Mouse (Mus musculus) megakaryocyte, embryonic 14.5 days (primary cell): ENCODE measurements around the gene Pycr2. TPM values are rescaled to one million over a fixed set of nuclear protein-coding genes. Genes with fewer than 3 reads are reported as not detected.

Experiments used
- H3K27me3 ChIP-seq: replicated peaks from 2 replicates; pipeline ENCODE3; 2012; ENCODE audit warnings: inconsistent platforms
- H3K36me3 ChIP-seq: replicated peaks from 2 replicates; pipeline ENCODE3; 2012; ENCODE audit warnings: low read length, inconsistent platforms, mixed read lengths
- H3K4me1 ChIP-seq: 2 replicates; pipeline ENCODE4 v1.6.1; 2012; ENCODE audit warnings: inconsistent platforms
- H3K4me3 ChIP-seq: replicated peaks from 2 replicates; pipeline ENCODE3; 2012; ENCODE audit warnings: moderate library complexity, mild to moderate bottlenecking, inconsistent platforms
- H3K9me3 ChIP-seq: 2 replicates; pipeline ENCODE4 v1.6.1; 2012; ENCODE audit warnings: inconsistent platforms
- FLI1 ChIP-seq: IDR thresholded peaks from 2 replicates; pipeline ENCODE4 v1.6.1; 2012; ENCODE audit warnings: low read length, inconsistent platforms, mixed read lengths
- GATA1 ChIP-seq: IDR thresholded peaks from 3 replicates; pipeline ENCODE4 v1.6.1; 2012; ENCODE audit warnings: mixed read lengths, low read length, inconsistent platforms, borderline replicate concordance
- polyA plus RNA-seq: library from polyadenylated mRNA; stranded (reverse); fragments of >175 nt; gene quantifications from 2 replicates; pipeline ENCODE4 v1.2.3, GENCODE M21; 2012; ENCODE audit warnings: low replicate concordance; ENCODE audit not compliant: insufficient read depth

Pycr2 gene
- polyA plus RNA-seq, 1 experiment: 54.5 TPM

GRCm38 (mm10) chr1:180952085-180952746 lies 48.1 kb downstream of the Pycr2 start:
- no peak overlapping the region for H3K4me3 ChIP-seq
- TF ChIP-seq FLI1 (no peak), GATA1 (no peak)
- H3K27me3 ChIP-seq: no peaks in the 10 kb centered on the region
- H3K36me3 ChIP-seq: peaks cover 92% of the 10 kb centered on the region
- H3K9me3 ChIP-seq: no peaks in the 10 kb centered on the region
- H3K4me1 ChIP-seq: peaks cover 26% of the 10 kb centered on the region

DNA sequence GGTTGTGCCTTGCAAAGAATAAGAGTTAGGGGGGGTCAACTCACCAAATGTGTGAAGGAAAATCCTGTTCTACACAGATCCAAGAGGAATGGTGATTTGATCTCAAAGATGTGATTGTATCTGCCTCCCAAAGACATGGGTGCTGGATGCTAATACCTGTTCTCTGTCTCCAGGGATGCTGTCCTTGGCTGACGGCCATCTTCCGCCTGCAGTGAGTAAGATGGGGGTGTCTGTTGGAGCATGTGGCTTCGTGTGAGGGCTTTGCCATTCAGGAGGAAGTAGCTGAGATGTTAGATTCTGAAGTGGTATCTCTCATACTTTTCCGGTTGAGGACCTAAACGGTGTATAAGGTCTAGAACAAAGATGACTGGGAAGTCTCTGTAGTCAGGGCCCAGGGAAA lies 48.7 kb downstream of the Pycr2 start:
- peaks cover 92% of the 10 kb centered on the region for H3K36me3 ChIP-seq
- H3K9me3 ChIP-seq: no peaks in the 10 kb centered on the region
- TF ChIP-seq FLI1 (no peak), GATA1 (no peak)
- no peaks in the 10 kb centered on the region for H3K27me3 ChIP-seq
- H3K4me3 ChIP-seq: no peak overlapping the region
- H3K4me1 ChIP-seq: peaks cover 32% of the 10 kb centered on the region

DNA sequence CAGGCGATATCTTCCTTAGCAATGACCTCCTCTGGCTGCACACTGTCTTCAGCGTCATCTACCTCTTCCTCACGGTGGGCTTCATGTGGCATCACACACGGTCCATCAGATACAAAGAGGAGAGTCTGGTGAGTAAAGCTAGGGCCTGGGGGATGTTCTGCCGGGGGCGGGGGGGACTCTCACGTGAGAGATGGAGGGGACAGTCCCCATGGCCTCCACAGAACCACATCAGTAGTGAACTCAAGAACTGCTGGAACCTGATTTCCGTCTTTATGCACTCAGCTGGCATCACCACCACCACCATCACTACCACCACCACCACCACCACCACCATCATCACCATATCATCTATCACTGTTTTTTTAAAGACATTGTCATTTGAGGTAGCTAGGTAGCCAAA lies 52.3 kb downstream of the Pycr2 start:
- peaks cover 33% of the 10 kb centered on the region for H3K4me1 ChIP-seq
- peak overlapping the region; percentile 66 for H3K4me3 ChIP-seq
- peaks cover 95% of the 10 kb centered on the region for H3K36me3 ChIP-seq
- H3K9me3 ChIP-seq: no peaks in the 10 kb centered on the region
- TF ChIP-seq GATA1 (no peak), FLI1 (no peak)
- no peaks in the 10 kb centered on the region for H3K27me3 ChIP-seq

DNA sequence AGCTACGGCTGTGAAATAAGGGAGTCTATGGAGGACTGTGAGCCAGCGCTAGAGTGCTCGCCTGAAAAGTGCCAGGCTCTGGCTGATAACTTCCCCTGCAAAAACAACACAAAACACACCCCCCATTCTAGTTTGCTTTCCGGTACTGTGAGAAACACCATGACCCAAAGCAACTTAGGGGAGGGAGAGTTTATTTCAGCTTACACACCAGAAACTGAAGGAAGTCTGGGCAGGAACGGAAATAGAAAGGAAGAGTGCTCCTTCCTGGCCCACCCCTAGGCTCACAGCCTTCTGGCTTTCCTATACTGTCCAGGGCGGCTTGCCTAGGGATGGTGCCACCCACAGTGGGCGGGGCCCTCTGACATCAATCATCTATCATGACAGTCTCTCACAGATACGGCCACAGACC lies 52.9 kb downstream of the Pycr2 start:
- Histone ChIP-seq H3K4me1 (peaks cover 33% of the 10 kb centered on the region), H3K36me3 (peaks cover 95% of the 10 kb centered on the region), H3K9me3 (no peaks in the 10 kb centered on the region), H3K27me3 (no peaks in the 10 kb centered on the region), H3K4me3 (peak overlapping the region; percentile 66)
- TF ChIP-seq FLI1 (no peak), GATA1 (no peak)

Other genes starting within 250 kb of the Pycr2 start
- not detected in 2 replicates for gene Mixl1, start 207.3 kb upstream of the Pycr2 start, polyA plus RNA-seq
- 1.4 and 3.6 TPM in 2 replicates for gene Acbd3, start 178.2 kb upstream of the Pycr2 start, polyA plus RNA-seq
- gene H3f3a, start 90.3 kb upstream of the Pycr2 start, polyA plus RNA-seq: 752 and 2,061 TPM in 2 replicates
- 8.2 and 18.2 TPM in 2 replicates for gene Sde2, start 53.2 kb upstream of the Pycr2 start, polyA plus RNA-seq
- not detected in 2 replicates for gene Lefty2, start 11.2 kb upstream of the Pycr2 start, polyA plus RNA-seq
- gene Lefty1, start 30.7 kb downstream of the Pycr2 start, polyA plus RNA-seq: 0.83 TPM in 1 of 2 replicates, not detected in the other
- 1.5 and 6.7 TPM in 2 replicates for gene Tmem63a, start 38.1 kb downstream of the Pycr2 start, polyA plus RNA-seq
- not detected in 2 replicates for gene Ephx1, start 116.6 kb downstream of the Pycr2 start, polyA plus RNA-seq
- gene 9130409I23Rik, start 146.9 kb downstream of the Pycr2 start, polyA plus RNA-seq: not detected in 2 replicates
- gene Nvl, start 239.9 kb downstream of the Pycr2 start, polyA plus RNA-seq: 2.5 and 4.2 TPM in 2 replicates
- gene Cnih4, start 240.4 kb downstream of the Pycr2 start, polyA plus RNA-seq: 2.6 and 17.4 TPM in 2 replicates